Mouse (Mus musculus): ENCODE measurements around the gene Tmco1. TPM values are rescaled to one million over a fixed set of nuclear protein-coding genes. Genes with fewer than 3 reads are reported as not detected.

The Tmco1 gene
- total RNA-seq (2017), result 39.8 and 64.0 TPM in 2 replicates

DNA sequence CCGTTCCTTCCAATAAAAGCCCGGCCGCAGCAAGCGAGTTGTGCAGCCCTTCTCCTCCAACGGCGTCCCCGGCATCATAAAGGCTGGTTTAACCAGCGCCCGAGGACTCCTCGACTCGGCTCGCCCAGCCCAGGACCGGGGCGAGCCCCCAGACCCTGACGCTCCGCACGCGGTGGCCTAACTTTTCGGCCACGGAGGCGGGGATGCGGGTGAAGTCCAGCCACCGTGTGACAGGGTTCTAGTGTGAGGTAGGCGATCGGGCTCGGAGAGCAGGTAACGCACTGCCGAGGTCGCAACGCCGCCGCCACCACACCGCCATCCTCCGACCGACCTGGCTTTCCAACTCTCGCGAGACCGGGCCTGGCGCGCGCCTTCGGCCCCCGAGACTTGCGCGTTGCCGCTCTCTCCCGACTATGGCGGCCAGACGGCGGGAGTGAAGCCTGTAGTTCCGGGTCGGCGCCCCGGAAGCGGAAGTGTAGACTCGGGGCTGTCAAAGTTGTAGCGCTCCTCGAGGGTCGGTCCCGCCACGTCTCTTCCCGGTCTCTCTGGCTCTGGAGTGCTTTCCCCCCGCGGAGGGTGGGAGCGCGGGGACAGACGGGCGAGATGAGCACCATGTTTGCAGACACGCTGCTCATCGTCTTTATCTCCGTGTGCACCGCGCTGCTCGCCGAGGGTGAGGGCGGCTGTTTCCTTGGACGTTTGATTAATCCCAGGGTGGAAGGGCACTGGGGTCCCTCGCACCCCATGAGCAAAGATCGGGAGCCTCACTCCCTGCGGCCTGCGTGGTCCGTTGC, at the start of gene Tmco1:
TSS of gene Tmco1 (plus strand) at position 118 of the 794 bp plus-strand sequence.
- peak; percentile 93 for ATAC-seq (ENCODE audit: extremely low read depth, insufficient number of reproducible peaks, low FRiP score, poor library complexity, severe bottlenecking)

DNA sequence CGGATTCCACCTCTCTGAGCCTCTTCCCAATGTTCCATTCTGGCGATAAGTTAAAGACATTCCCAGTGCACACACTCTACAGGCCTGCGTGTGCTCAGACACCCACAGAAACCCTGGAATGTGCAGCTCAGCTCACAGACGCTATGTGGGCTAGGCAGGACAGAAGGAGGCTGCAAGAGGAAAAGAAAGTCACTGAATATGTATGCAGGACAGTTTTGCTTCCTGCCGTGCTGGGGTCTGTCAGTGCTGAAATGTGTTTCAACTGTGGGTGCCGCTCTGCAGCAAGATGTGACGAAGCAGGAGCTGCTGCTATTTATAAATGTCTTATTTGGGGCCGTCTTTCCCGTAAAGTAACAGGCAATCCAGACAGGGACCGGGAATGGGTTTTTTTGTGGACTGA, 48.5 kb upstream of the Tmco1 start:
- ATAC-seq (ENCODE audit: extremely low read depth, insufficient number of reproducible peaks, low FRiP score, poor library complexity, severe bottlenecking), result no peak

DNA sequence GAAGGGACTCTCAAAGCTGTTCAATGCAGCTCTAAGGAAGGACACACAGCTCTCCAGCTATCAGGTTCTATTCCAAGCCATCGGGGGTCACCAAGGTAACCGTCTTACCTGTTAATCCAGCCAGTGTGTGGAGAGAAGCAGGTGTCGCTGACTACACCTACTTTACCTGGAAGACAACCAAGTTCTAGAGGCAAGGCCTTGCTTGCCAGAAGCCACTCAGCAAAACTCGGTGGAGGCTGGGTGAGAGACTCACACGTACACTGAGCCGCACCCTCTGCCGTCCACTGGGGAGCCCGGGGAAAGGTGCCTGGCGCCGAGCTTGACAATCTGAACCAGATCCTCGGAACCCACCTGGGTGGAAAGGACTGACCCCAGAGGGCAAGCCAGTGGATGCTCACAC, 46.4 kb upstream of the Tmco1 start:
- no peak for ATAC-seq (ENCODE audit: extremely low read depth, insufficient number of reproducible peaks, low FRiP score, poor library complexity, severe bottlenecking)

DNA sequence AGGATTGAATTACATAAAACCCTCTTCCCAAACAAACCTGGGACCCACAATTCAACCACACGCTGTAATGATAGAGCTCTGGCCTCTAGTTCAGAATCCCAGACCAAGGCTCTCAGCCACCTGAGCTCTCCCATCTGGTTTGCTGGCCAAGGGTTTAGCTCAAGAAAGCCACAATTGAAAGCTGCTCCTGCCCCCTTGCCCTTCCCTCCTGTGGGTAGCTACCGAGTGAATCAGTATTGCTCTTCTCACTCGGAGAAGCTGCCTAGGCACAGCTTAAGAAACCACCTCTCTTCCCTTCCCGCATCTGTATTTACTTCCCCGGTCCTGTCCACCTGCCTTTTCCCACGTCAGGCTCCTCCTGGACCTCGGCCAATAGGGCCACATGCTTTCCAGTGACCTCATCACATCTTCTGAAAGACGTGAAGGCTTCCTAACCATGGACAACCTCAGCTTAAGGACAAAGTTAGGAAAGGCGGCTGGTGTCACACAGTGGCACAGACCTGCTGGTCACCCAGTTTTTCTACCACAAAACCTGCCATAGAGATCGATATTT, 45.6 kb upstream of the Tmco1 start:
- no peak for ATAC-seq (ENCODE audit: extremely low read depth, insufficient number of reproducible peaks, low FRiP score, poor library complexity, severe bottlenecking)

DNA sequence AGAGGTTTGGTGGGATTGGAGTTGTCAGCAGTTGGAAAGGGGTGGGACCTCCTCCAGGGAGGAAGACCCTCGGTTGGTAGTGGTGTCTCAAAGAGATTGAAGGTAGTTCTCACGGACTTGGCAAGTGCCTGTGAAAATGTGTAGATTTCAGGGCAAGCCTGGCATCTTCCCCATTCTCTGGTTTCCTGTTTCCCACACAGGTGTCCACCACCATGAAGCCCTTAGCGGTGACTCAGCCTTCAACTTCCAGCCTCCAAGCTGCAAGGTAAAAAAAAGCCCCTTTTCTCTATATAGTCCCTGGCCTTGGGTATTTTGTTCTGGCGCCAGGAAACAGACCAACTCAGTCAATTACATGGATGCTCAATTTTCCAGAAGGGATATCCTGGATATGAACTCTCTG, 42.8 kb upstream of the Tmco1 start:
- no peak for ATAC-seq (ENCODE audit: extremely low read depth, insufficient number of reproducible peaks, low FRiP score, poor library complexity, severe bottlenecking)

DNA sequence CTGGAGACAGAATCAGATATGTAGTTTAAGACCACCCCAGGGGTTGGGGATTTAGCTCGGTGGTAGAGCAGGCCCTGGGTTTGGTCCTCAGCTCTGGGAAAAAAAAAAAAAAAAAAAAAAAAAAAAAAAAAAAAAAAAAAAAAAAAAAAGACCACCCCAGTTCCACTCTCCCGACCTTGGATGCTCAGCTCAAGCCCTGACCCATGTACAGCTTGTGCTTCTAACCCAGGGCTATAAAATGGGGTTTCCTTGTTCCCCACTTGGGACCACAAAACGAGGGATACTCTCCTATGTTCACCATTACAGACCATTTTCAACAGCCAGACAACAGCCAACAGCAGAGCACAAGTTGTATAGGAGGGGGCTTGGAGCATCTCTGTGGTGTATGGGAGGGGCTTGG, 41.5 kb upstream of the Tmco1 start:
- no peak for ATAC-seq (ENCODE audit: extremely low read depth, insufficient number of reproducible peaks, low FRiP score, poor library complexity, severe bottlenecking)

DNA sequence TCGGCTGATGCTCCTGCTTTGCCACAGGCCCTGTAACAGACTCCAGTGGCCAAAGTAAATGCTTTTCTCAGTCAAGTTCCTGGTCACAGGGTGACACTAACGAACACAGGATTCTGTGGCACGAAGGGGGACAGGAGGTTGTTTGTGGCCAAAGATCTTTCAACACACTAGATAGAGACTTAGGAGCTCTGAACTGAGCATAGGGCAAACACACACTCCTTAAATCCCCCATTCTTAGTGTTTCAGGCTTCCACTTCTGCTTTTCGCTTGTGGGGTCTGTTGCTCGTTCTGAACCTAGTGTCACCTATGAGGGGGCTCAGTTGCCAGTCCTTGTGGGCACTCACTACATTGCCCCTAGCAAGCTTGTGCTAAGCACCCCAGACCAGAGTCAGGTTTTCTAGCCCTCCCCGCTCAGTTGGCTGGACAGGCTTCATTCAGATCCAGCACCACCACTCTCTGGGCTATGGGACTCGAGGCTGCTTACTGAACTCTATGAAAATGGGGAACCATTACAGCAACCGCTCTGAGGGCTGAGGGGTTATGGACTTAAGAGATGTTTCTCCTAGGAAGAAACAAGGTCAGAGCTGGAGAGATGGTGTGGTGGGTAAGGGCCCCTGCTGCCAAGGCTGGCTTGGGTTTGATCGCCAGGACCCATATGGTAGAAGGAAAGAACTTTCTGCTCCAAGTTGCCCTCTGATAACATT, 39.7 kb upstream of the Tmco1 start:
- ATAC-seq (ENCODE audit: extremely low read depth, insufficient number of reproducible peaks, low FRiP score, poor library complexity, severe bottlenecking), result no peak

DNA sequence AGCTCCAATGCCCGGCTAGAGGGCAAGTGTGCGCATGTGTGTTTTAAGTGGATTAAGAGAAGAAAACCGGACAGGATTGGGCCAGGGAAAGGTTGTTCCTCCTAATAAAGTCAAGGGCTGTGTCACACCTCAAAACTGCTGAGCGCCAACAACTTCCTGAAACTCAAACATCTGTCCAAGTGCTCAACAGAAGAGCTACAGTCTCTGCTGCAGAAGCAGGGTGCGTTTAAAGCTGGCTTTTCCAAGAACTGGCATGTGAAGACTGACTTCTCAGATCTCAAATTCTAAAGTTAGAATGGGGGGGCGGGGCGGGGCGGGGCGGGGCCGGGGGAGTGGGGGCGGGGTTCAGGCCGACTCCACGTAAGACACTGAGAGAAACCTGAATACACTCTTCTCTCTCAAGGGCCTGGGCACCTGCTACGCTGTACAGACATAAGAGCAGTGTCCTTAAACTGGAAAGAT, 38.8 kb upstream of the Tmco1 start:
- peak; percentile 34; the same call in 1 of the 2 replicates for ATAC-seq (ENCODE audit: extremely low read depth, insufficient number of reproducible peaks, low FRiP score, poor library complexity, severe bottlenecking)

DNA sequence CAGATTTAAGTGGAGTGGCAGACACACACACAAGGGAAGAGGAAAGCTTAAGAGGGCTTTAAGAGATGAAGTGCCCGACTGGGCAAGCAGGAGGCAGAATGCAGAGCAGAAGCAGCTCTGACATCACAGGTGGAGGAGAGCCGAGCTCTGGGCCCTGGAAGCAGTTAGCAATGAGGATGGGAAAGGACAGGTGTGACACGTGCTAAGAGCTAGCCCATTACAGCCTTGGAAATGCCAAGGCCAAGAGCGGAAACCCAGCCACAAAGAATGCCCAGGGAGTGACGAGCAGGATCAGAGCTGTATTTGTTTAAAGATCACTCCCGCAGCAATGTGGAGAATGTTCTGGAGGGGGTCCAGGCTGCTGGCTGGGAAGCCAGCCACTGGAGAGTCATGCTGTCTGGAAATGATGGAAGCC, 38.3 kb upstream of the Tmco1 start:
- ATAC-seq (ENCODE audit: extremely low read depth, insufficient number of reproducible peaks, low FRiP score, poor library complexity, severe bottlenecking), result no peak

DNA sequence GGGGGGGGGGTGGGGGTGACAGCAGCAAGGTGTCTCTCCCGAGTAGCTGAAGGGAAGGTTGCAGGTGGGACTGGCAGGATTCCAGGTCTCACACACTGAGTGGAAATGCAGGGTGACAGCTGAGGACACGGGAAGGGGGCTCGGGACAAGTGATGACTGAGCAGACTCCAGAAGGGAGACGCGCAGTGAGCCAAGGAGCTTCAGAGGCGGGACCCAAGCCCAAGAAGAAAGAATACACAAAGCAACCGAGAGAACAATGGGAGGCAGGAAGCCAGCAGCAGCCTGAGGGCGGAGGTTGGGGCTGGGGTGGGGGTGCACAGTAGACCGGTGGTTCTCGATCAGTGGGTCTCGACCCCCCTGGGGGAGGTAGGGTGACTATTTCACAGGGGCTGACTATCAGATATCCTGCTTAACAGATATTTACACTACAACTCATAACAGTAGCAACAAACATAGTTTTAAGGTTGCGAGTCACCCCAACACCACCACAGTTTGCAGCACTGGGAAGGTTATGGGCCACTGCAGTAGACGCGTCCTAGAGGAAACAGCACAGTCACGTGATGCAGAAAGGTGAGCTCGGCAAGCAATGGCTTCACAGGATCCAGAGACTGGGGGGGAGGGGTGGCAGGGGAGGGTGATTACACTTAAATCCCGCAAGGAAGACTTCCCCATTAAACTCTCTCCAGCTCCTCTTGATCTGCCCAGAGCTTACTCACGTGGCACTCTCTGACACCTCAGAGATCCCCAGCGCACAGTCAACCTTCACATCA, 37.7 kb upstream of the Tmco1 start:
- ATAC-seq (ENCODE audit: extremely low read depth, insufficient number of reproducible peaks, low FRiP score, poor library complexity, severe bottlenecking), result no peak

DNA sequence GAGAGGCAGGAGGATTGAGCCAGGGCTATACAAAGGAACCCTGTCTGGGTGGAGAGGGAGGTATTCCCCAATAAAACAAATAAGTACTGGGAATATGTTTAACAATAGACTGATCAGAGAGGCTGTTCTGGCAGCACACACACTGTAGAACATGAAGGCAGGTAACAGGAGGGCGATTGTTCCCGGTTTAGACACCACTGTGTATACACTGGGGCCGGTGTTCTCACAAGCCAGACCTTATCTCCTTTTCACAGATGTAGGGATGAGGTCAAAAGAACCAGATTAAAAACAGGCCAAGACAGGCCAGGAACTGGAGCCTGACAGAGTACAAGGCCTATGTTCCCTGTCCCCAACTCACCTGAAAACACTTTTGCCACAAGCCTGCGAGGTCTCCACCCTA, 36.9 kb upstream of the Tmco1 start:
- ATAC-seq (ENCODE audit: extremely low read depth, insufficient number of reproducible peaks, low FRiP score, poor library complexity, severe bottlenecking), result no peak

DNA sequence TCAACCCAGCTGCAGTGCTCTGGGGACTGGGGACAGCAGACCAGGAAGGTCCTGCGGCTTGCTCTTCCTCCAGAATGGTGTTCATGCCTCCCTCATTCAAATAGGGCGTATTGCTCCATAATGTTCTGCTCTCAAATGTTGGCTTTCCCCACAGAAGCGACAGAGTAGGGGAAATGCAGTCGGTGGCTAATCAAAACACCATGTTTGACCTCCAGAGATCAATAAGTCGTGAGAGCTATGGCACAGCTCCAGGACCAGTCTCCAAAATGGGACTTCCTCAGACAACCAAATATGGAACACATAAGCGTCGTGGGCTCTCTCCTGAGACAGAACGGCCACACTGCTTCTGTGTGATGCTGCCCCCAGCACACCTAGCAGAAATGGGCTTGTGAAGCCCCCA, 36.3 kb upstream of the Tmco1 start:
- no peak for ATAC-seq (ENCODE audit: extremely low read depth, insufficient number of reproducible peaks, low FRiP score, poor library complexity, severe bottlenecking)

DNA sequence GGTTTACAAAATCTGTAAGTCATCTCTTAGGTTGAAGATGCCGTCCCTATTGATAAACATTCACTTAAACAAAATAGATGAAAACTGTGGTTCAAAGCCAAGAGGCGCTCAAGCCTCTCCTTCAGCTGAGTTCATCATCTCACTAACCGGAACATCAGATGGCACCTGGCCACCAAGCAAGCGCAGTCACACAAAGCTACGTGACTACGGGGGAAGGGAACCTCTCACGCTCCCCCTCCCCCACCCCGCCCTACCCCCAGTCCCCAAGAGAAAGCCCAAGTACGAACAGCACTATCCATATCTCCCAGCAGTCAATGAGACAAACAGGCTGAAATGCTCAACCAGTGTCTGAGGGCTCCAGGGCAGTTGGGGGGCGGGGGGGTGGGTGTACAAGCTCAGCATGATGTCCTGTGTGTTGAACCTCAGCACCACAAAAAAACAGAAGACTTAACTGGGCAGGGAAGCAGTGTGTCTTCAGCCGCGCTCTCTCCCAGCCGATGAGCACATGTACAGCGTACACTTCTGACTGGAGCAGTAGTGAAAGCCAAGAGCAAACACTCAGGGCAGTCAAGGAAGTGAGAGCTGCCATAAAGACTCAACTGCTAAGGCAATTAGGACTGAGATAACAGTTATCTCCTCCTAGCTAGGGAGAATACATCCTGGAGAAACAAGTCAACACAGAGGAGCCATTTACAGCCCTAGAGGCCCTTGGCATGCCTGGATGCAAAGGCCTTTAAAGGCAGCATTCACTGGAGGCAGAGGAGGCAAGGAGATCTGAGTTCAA, 34.6 kb upstream of the Tmco1 start:
- no peak for ATAC-seq (ENCODE audit: extremely low read depth, insufficient number of reproducible peaks, low FRiP score, poor library complexity, severe bottlenecking)

DNA sequence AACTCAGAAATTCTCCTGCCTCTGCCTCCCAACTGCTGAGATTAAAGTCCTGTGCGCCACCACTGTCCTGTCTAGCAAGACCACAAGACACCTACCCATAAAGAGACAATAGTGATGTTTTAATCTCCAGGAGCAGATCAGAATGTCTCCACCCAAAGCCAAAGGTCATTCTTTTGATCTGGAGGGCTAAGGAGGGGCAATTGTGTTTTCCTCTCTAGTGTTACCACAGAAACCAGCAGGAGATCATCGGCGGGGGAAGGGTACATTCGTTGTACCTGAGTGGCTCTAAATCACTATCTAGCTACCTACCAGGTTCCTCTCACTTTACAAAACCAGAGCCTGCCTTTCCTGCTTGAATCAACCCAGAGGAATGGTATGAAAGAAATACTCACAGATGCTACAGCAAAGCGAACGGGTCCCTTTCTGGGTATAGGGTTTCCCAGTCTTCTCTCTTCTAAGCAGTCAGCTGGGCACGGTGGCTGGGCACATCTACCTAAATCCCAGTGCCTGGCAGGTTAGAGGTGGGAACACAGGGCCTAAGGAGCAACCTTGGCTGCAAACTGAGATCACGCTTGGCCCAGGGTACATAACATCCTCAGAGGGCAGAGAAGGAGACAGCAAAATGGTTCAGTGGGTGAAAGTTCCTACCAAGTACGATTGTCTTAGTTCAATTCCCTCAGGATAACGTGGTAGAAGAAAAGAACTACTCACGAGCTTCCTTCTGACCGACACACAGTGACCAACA, 33.4 kb upstream of the Tmco1 start:
- no peak for ATAC-seq (ENCODE audit: extremely low read depth, insufficient number of reproducible peaks, low FRiP score, poor library complexity, severe bottlenecking)

DNA sequence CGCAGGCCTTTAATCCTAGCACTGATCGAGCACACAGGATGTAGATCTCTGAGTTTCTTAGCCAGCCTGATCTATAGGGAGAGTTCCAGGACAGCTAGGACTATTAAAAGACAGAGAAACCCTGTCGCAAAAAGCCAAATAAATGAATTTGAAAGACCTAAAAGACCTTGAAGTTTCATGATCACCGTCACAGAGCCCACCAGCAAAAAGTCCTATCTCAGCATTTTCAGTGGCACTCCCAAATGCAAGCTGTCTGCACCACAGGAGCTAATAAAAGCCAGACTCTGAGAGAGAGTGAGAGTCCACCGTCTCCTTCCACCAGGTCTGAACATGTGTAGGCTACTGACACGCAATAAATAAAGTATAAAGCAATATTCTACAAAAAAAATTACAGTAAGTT, 29.8 kb upstream of the Tmco1 start:
- no peak for ATAC-seq (ENCODE audit: extremely low read depth, insufficient number of reproducible peaks, low FRiP score, poor library complexity, severe bottlenecking)

DNA sequence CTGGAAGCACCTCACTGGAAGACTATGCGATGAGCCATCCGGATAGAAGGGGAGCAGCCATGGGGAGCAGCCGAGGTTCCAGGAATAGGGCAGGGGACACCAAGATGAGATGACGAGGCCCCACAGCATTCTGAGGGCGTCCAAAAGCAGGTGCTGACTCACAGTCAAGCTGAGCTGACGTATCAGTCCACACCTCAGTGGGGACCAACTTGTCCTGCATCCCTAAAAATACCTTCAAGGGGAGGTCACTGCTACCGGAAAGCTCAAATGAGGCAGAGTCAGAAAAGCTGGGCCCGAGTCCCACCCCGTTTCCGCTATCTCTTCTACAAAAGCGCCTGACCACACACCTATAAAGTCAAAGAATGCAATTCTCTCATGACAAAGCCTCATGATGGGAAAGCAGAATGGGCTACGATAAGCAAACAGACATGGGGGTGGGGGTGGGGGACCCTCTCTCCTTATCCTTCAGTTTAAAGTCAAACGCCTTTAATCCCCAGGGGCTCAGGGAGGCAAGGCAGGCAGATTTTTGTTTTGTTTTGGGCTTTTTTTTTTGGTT, 28.9 kb upstream of the Tmco1 start:
- no peak for ATAC-seq (ENCODE audit: extremely low read depth, insufficient number of reproducible peaks, low FRiP score, poor library complexity, severe bottlenecking)

DNA sequence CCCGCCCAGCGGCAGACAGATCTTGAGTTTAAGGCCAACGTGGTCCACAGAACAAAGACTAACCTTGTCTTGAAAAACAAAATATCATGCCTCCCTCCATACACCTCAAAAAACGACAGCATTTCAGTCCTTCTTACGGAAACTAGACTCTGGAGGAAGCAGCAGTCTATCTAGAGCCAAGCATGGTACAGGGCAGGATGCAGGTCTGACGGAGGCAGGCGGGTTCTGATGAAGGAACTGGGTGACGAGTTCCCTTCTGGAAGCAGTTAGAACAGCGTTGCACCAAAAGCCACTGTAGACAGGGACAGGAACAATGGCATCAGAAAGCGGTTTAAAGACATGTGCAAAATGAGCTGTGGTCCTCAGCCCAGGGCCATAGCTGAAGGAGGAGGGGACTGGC, 28.1 kb upstream of the Tmco1 start:
- ATAC-seq (ENCODE audit: extremely low read depth, insufficient number of reproducible peaks, low FRiP score, poor library complexity, severe bottlenecking), result no peak

DNA sequence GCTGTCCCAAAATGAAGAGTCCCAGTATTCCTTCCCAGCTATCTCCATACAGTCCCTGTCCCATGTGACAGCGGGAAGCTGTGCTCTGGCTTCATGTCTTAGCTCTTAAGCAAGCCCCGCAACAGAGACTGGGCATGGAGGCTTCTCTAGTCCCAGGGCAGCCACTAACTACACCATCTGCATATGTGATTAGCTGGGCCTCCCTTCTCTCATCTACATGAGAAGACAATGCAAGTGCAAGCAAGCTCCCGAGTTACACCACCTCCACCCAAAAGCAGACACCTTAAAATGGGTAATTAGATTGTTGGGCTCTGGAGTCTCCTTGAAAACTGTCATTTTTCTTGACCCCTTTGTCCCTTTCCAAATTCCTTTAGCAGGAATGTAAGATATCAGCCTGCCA, 26.1 kb upstream of the Tmco1 start:
- no peak for ATAC-seq (ENCODE audit: extremely low read depth, insufficient number of reproducible peaks, low FRiP score, poor library complexity, severe bottlenecking)
